Mouse (Mus musculus): ENCODE data around the gene Ddx10.
"Not testable (repeated sequence)": the region's sequence is repeated elsewhere in the genome, so short reads cannot be mapped to it uniquely, and the experiment has no call there.

The Ddx10 gene

GRCm38 (mm10) chr9:53143508-53143907, 104.3 kb downstream of the Ddx10 start:
- no peak for DNase-seq

DNA sequence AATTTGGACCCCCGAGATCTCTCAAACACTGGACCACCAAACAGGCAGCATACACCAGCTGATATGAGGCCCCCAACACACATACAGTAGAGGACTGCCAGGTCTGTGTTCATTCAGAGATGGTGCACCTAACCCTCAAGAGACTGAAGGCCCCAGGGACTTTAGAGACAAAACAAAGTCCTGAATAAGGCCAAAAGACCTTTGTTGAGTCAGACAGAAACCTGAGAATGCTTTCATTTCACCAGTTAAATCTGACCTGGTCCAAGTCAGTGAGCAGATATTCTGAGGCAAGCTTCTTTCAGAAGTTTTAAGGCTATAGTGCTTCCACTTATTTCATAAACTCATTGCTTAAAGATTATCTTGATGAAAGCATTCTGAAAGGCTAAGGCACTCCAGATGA, 105.4 kb downstream of the Ddx10 start:
- DNase-seq = not testable (repeated sequence)

- no peak for DNase-seq
Observed at GRCm38 (mm10) chr9:53140610-53141165, 107.2 kb downstream of the Ddx10 start.

GRCm38 (mm10) chr9:53132826-53133225, 115.0 kb downstream of the Ddx10 start:
- DNase-seq = no peak

DNA sequence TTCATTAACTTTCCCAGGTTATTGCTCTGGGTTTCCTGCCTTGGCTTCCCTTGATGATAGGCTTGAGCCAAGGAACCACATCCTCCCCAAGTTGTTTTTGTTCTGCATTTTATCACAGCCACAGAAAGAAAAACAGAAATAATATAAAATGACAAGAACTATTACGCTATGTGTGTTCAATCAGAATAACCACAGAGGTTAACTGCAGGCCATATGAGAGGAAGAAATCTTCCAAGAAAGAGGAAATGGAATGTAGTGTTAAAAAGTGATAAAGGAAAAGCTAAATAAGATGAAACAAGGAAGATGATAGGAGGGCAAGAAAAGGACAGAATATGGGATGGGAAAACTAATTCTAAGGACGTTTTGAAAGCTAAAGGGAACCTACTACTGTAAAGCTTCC, 117.4 kb downstream of the Ddx10 start:
- DNase-seq = no peak

GRCm38 (mm10) chr9:53101103-53101502, 146.8 kb downstream of the Ddx10 start:
- DNase-seq = no peak

DNA sequence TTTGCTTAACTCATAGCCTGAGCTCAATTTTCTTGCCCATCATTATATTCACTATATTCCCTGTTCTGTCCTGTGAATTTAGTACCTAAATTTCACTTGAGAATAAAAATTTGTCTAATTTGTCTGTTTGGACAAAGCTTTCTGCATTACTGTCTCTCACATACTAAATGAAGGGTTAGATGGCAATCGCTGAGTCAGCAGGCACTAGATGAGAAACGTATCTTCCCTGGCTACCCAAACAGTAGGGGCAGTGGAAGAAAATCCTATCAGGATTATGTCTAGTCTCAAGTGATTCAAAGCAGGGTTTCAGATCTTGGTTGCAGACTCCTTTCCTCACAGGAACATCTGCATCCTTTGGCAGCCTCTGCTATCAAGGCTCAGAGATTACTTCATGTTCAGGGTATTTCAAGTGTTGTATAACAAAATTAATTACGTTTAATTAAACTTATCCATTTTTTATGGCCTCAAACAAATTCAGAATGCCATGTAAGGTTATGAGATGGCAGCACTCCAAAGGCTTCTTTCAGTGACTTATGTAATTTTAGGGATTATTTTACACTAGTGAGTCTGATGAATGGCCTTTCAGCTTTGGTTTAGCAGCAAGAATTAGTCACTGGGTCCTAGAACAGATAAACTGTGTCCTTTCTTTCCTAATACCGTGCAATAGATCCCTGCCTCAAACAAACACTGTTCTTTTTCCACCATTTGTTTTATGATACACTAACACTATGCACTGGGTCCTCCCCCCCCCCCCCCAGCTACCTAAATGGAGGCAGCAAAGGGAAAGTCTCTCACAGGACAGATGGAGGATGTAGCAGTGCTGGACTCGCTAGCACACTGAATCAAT, 152.3 kb downstream of the Ddx10 start:
- no peak for DNase-seq

GRCm38 (mm10) chr9:53094536-53094935, 153.3 kb downstream of the Ddx10 start:
- DNase-seq = no peak

DNA sequence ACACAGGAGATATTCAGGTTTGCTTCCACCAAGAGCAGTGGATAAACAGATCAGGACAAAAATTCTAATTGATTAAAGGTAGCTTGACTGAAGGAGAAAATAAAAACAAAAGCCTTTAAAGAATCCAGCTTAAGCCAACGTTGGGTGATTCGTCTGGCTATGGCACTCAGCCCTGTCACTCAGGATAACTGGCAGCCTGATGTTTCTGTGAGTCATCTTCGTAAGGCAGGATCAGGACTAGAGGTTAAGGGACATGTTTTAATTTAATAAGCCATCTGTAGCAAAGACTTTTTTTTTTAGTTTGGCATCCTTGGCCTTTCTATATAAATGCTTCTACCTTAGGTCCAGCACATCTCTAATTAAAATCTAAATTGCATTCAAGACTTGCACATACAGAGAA, 170.2 kb downstream of the Ddx10 start:
- DNase-seq = no peak

- DNase-seq = no peak
Observed at GRCm38 (mm10) chr9:53075931-53076330, 171.9 kb downstream of the Ddx10 start.

DNA sequence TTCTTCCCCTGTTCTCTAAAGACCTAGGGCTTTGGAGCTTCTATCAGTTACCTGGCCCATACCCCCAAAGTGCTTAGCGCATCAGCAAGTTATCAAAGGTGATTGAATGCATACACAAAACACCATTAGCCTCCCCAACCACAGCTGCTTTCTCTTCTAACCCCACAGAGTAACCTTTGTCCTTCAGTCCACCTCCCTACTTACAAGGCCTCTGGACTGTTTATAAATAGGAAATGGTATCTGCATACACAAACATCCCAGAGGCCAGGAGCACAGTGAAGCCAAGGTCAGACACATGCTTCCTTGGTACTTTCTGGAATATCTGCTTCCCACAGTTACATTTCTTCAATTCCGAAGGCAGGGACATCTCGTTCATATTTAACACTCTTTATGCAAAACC, 173.4 kb downstream of the Ddx10 start:
- no peak for DNase-seq

GRCm38 (mm10) chr9:53073576-53074112, 174.2 kb downstream of the Ddx10 start:
- DNase-seq = no peak

DNA sequence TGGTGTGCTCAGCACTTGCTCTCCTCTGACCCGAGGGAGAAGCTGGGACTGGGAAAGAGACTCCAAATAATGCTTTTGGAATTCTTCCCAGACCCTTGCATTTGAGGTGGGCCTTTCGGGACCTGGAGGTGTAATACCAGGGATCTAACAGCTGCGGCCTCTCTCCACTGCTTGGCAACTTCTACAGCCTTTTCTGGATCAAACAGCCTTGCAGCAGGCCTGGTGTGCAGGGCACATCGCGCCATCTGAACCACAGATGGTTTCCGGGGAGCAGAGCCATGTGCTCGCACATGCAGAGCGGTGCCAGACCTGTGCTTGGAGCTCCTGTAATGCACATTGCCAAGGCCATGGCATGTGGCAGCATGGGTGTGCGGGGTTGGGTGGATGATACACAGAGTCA, 175.8 kb downstream of the Ddx10 start:
- no peak for DNase-seq

GRCm38 (mm10) chr9:53070875-53071524, 176.9 kb downstream of the Ddx10 start:
- DNase-seq = no peak

DNA sequence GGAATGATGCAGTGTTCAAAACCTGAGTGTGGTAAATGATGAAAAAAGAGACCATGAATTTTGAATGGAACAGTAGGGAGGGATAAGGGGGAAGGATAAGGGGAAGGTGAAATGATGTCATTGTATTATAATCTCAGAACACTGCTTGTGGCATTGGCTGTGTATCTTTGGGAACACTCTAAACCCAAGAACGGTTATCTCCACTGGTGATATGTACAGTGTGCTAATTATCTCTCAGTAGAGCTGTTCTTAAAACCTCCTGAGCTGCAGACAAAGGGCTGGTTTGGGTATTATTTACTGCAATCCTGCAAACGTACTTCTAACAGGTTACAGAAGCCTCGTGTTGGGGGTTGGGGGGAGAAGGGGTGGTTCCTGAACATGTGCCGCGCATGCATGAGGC, 179.7 kb downstream of the Ddx10 start:
- no peak for DNase-seq

DNA sequence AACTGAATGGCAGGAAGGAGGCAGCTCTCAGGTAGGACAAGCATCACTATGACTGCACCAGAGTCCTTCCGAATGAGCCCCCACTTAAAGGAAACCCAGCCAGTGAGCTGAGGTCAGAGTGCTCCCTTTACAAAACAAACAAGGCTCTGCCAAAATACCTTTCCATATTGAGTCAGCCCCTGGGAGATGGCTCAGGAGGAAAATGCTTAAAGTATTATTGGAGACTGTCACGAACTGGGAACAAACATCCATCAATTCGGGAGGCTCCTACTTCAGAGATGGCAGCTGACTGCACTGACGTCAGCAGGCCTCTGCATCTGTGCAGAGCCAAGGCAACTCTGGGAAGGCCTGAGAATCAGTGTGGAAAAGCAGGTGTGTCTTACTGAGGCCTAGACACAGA, 181.4 kb downstream of the Ddx10 start:
- DNase-seq = no peak

DNA sequence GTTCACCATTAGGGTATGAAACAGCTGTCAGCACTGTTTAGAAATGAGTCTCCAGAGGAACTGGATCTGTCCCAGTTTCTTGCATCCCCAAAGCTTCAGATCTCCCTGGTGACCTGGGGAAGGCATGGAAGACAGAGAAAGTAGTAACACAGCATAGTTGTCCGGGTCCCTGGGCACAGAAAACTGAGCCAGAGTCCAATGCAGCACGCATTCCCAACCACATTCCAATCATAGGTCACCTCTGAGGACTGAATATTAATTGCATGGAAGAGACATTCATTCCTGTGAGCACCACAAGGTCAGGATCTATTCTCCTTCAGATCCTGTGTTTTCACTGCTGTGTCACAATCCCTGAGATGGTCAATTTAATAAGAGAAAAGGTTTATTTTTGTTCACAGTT, 182.8 kb downstream of the Ddx10 start:
- no peak for DNase-seq

DNA sequence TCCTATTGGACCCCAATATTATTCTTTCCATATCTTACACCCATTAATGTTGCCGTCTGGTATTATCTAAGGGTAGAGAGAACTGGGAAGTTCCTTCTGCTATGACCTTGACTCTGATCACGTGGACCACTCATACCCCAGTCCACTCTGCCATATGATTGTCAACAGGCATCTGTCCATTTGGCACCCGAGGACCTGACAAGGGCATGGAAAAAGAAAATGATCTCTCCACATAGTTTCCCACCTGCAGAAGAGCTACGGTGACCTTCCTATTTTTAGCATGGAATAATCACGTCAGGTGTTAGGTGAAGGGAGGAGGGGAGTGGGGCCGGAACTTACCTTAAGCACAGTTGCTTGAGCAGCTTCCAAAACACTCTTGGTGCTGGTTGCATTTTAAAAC, 183.3 kb downstream of the Ddx10 start:
- DNase-seq = no peak

- no peak for DNase-seq
Observed at GRCm38 (mm10) chr9:53055306-53055705, 192.5 kb downstream of the Ddx10 start.
